Mouse (Mus musculus) neural tube, embryonic 13.5 days (tissue): ENCODE results near the gene Tbc1d20. TPM values are rescaled to one million over a fixed set of nuclear protein-coding genes. Genes with fewer than 3 reads are reported as not detected.
A peak's percentile ranks its signal among the peaks of the same experiment; 100 is the strongest.
"Not testable (repeated sequence)": the region's sequence is repeated elsewhere in the genome, so short reads cannot be mapped to it uniquely, and the experiment has no call there.

Source experiments
- ATAC-seq: fragments of 200-750 bp; cut with Nextera tagmentation; 2 replicates; pipeline ENCODE4 v1.8.0; 2017; ENCODE audit warnings: low read depth, mild to moderate bottlenecking, moderate TSS enrichment, moderate library complexity
- H3K27ac ChIP-seq: fragments of 300-500 bp; sonication (generic); replicated peaks from 2 replicates; pipeline ENCODE4 v1.5.1; 2015; ENCODE audit warnings: moderate library complexity, mild to moderate bottlenecking, inconsistent platforms
- H3K27me3 ChIP-seq: fragments of 300-500 bp; sonication (generic); 2 replicates; pipeline ENCODE4 v1.6.1; 2015; ENCODE audit warnings: mild to moderate bottlenecking, inconsistent platforms
- H3K36me3 ChIP-seq: fragments of 300-500 bp; sonication (generic); 2 replicates; pipeline ENCODE4 v1.6.1; 2015; ENCODE audit warnings: mild to moderate bottlenecking, inconsistent platforms
- H3K4me1 ChIP-seq: fragments of 300-500 bp; sonication (generic); replicated peaks from 2 replicates; pipeline ENCODE4 v1.6.1; 2015; ENCODE audit warnings: inconsistent platforms
- H3K4me2 ChIP-seq: fragments of 300-500 bp; sonication (generic); 2 replicates; pipeline ENCODE4 v1.6.1; 2015; ENCODE audit warnings: inconsistent platforms, mild to moderate bottlenecking, moderate library complexity
- H3K4me3 ChIP-seq: fragments of 300-500 bp; sonication (generic); 2 replicates; pipeline ENCODE4 v1.5.1; 2015; ENCODE audit warnings: mild to moderate bottlenecking, inconsistent platforms
- H3K9ac ChIP-seq: fragments of 300-500 bp; sonication (generic); 2 replicates; pipeline ENCODE4 v1.6.1; 2015; ENCODE audit warnings: moderate library complexity, mild to moderate bottlenecking, inconsistent platforms
- H3K9me3 ChIP-seq: fragments of 300-500 bp; sonication (generic); 2 replicates; pipeline ENCODE4 v1.6.1; 2016; ENCODE audit warnings: inconsistent platforms
- WGBS: fragments of 180-500 bp; shearing (Covaris S2); methylation state at CpG from one replicate; pipeline ENCODE4 v1.1.7; 2015; 5-methylcytosine and 5-hydroxymethylcytosine counted together
- polyA plus RNA-seq: library from polyadenylated mRNA; unstranded; fragments of >200 nt; fragmentation: Nextera tagmentation; extraction: Ambion mirVana; gene quantifications from 2 replicates; pipeline ENCODE4 v1.2.1, GENCODE M21; 2015

Tbc1d20 gene
- polyA plus RNA-seq, 1 experiment from 2014 or later, result 31.7 TPM

DNA sequence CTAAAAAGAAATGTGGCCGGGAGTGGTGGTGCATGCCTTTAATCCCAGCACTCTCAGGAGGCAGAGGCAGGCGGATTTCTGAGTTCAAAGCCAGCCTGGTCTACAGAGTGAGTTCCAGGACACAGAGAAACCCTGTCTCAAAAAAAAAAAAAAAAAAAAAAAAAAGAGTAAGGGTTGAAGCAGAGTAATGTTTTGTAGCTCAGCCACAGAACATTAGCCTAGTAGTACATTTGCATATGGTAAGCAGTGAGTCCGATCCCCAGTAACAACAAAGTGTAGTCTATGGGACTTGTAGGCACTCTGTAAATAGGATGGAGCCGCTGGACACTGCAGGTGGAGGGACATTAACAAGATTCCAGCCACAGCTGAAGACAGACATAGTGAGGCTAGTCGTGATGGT is 51.3 kb downstream of the Tbc1d20 start:
- Histone ChIP-seq H3K27me3 (peaks cover 15% of the 10 kb centered on the region), H3K9me3 (no peaks in the 10 kb centered on the region), H3K4me2 (no peak overlapping the region), H3K9ac (no peak overlapping the region), H3K36me3 (no peaks in the 10 kb centered on the region), H3K4me1 (peaks cover 20% of the 10 kb centered on the region), H3K4me3 (no peak overlapping the region), H3K27ac (no peak overlapping the region)
- ATAC-seq, result no peak
- WGBS, result 67% methylated on average over 5 of the region's 5 CpGs

GRCm38 (mm10) chr2:152345393-152345792 is 51.8 kb downstream of the Tbc1d20 start:
- Histone ChIP-seq H3K36me3 (no peaks in the 10 kb centered on the region), H3K4me2 (no peak overlapping the region), H3K27me3 (peaks cover 15% of the 10 kb centered on the region), H3K9me3 (no peaks in the 10 kb centered on the region), H3K4me1 (peaks cover 20% of the 10 kb centered on the region), H3K9ac (no peak overlapping the region), H3K4me3 (no peak overlapping the region), H3K27ac (no peak overlapping the region)
- 70% methylated on average over 6 of the region's 6 CpGs for WGBS
- no peak for ATAC-seq

DNA sequence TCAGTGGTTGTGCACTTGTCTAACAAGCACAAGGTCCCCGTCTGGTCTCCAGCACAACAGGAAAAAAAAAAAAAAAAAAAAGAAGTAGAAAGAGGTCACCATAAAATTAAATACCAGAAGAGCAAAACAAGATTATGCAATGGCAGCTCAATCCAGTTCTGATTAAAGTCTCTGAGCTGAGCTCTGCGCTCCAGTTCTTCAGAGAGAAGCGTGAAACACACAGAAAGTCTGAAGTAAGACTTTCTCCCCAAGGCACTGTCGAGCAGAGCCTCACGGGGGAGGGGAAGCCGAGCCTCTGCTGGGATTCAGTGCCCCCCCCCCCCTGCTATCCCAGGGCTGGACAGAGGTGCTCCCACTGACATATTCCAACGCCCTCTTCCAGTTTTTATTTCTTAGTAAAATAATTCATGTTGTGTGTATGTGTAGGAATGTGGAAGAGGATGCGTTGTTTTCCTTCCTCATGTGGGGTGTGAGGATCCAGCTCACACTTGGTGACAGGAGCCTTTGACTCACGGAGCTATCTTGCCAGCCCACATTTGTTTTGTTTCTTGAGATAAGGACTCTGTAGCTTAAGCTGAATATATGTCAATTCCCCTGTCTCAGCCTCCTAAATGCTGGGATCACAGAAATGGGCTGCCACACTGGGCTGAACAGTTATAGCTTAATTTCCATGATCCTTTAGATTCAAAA is 53.3 kb downstream of the Tbc1d20 start:
- no peak overlapping the region for H3K4me2 ChIP-seq

DNA sequence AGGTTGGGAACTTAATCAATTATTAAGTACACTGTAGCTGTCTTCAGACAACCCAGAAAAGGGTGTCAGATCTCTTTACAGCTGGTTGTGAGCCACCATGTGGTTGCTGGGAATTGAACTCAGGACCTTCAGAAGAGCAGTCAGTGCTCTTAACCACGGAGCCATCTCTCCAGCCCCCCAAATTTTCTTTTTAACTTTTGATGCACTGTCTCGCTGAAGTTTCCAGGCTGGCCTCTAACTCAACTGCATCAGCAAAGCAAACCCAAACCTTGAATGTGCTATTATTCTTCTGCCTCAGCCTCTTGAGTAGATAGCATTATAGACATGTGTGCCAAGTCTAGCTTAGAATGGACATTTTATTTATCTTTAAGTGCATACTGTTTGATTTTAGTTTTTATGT is 54.1 kb downstream of the Tbc1d20 start:
- WGBS, result 76% methylated on average over 2 of the region's 2 CpGs
- ATAC-seq, result no peak
- Histone ChIP-seq H3K9me3 (no peaks in the 10 kb centered on the region), H3K9ac (no peak overlapping the region), H3K4me2 (no peak overlapping the region), H3K27me3 (peaks cover 15% of the 10 kb centered on the region), H3K36me3 (no peaks in the 10 kb centered on the region), H3K4me1 (peaks cover 20% of the 10 kb centered on the region), H3K4me3 (no peak overlapping the region), H3K27ac (no peak overlapping the region)

More for the DNA sequence above, 53.3 kb downstream of the Tbc1d20 start:
- Histone ChIP-seq H3K27me3 (peaks cover 15% of the 10 kb centered on the region), H3K9ac (no peak overlapping the region), H3K4me3 (no peak overlapping the region), H3K9me3 (no peaks in the 10 kb centered on the region), H3K36me3 (no peaks in the 10 kb centered on the region), H3K4me1 (peaks cover 20% of the 10 kb centered on the region), H3K27ac (no peak overlapping the region)
- WGBS, result 46% methylated on average over 9 of the region's 9 CpGs
- ATAC-seq, result no peak

DNA sequence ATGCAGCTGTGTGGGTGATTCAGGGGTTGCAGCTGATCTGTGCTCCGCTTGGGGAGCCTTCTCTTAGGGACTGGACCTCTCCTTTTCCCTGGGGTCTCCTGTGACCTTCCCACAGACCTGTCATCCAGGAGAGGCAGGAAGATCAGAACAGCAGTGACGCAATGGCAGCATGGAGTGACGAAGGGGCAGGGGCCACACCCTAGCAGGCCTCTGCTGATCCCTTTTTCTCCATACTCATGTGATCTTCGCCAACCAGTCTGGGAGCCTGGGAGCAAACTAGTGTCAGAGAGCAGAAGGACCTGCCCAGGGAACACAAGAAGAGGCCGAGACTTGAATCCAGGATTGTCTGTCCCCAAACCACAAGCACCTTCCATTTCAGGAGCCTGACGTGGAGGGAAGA is 55.6 kb downstream of the Tbc1d20 start:
- Histone ChIP-seq H3K36me3 (no peaks in the 10 kb centered on the region), H3K9ac (no peak overlapping the region), H3K27ac (no peak overlapping the region), H3K4me2 (no peak overlapping the region), H3K4me1 (peaks cover 5% of the 10 kb centered on the region), H3K27me3 (peaks cover 15% of the 10 kb centered on the region), H3K9me3 (no peaks in the 10 kb centered on the region), H3K4me3 (no peak overlapping the region)
- 85% methylated on average over 6 of the region's 6 CpGs for WGBS
- no peak for ATAC-seq

GRCm38 (mm10) chr2:152349842-152350540 is 56.4 kb downstream of the Tbc1d20 start:
- no peaks in the 10 kb centered on the region for H3K36me3 ChIP-seq
- peaks cover 8% of the 10 kb centered on the region for H3K27me3 ChIP-seq
- 94% methylated on average over 8 of the region's 8 CpGs for WGBS
- H3K4me3 ChIP-seq, result no peak overlapping the region
- H3K27ac ChIP-seq, result no peak overlapping the region
- no peak overlapping the region for H3K9ac ChIP-seq
- H3K4me1 ChIP-seq, result no peaks in the 10 kb centered on the region
- no peak for ATAC-seq
- H3K4me2 ChIP-seq, result no peak overlapping the region
- no peaks in the 10 kb centered on the region for H3K9me3 ChIP-seq

DNA sequence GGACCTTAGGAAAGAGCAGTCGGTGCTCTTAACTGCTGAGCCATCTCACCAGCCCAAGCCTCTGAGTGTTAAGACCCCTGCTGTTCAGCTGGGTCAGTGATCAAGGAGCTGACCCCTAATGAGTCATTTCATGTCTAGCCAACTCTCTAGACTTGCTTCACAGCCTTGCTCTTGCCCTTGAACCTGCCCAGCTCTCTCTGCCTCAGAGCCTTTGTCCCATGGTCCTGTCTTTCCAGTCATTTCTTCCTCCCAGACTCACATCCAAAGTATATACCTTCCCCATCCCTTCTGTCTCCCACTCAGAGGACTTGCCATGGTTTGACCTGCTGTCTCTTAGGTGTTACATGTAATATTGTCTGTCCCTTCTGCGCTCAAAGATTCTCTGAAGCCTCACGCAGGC is 63.6 kb downstream of the Tbc1d20 start:
- Histone ChIP-seq H3K27ac (no peak overlapping the region), H3K4me2 (no peak overlapping the region), H3K9ac (no peak overlapping the region), H3K27me3 (no peaks in the 10 kb centered on the region), H3K4me3 (no peak overlapping the region), H3K4me1 (no peaks in the 10 kb centered on the region), H3K36me3 (no peaks in the 10 kb centered on the region), H3K9me3 (no peaks in the 10 kb centered on the region)
- no peak for ATAC-seq
- 88% methylated on average over 3 of the region's 3 CpGs for WGBS

- not testable (repeated sequence) for ATAC-seq, H3K4me1 ChIP-seq
These were observed 65.3 kb downstream of the Tbc1d20 start for GRCm38 (mm10) chr2:152358977-152359376.

GRCm38 (mm10) chr2:152359616-152360015 is 66.0 kb downstream of the Tbc1d20 start:
- no peaks in the 10 kb centered on the region for H3K9me3 ChIP-seq
- no peak overlapping the region for H3K4me3 ChIP-seq
- ATAC-seq, result no peak
- no peak overlapping the region for H3K9ac ChIP-seq
- no peak overlapping the region for H3K27ac ChIP-seq
- H3K36me3 ChIP-seq, result no peaks in the 10 kb centered on the region
- no peak overlapping the region for H3K4me2 ChIP-seq
- no peaks in the 10 kb centered on the region for H3K27me3 ChIP-seq
- WGBS, result 80% methylated on average over 5 of the region's 5 CpGs
- H3K4me1 ChIP-seq, result 0 out of 2 replicates have a peak, but pooled peaks cover 5% of the 10 kb centered on the region

More at GRCm38 (mm10) chr2:152358977-152359376, 65.3 kb downstream of the Tbc1d20 start:
- H3K36me3 ChIP-seq, H3K27ac ChIP-seq, H3K27me3 ChIP-seq, H3K9ac ChIP-seq, H3K4me3 ChIP-seq, H3K4me2 ChIP-seq, H3K9me3 ChIP-seq: not testable (repeated sequence)
- 74% methylated on average over 5 of the region's 5 CpGs for WGBS

- 59% methylated on average over 7 of the region's 7 CpGs for WGBS
- Histone ChIP-seq H3K9me3 (no peaks in the 10 kb centered on the region), H3K27me3 (no peaks in the 10 kb centered on the region), H3K36me3 (no peaks in the 10 kb centered on the region), H3K9ac (0 out of 2 replicates have a peak overlapping the region, but pooled peaks have one; percentile 8), H3K4me3 (no peak overlapping the region), H3K4me2 (no peak overlapping the region), H3K4me1 (0 out of 2 replicates have a peak, but pooled peaks cover 5% of the 10 kb centered on the region), H3K27ac (no peak overlapping the region)
- ATAC-seq, result no peak
These were observed 66.7 kb downstream of the Tbc1d20 start for GRCm38 (mm10) chr2:152360271-152360775.

DNA sequence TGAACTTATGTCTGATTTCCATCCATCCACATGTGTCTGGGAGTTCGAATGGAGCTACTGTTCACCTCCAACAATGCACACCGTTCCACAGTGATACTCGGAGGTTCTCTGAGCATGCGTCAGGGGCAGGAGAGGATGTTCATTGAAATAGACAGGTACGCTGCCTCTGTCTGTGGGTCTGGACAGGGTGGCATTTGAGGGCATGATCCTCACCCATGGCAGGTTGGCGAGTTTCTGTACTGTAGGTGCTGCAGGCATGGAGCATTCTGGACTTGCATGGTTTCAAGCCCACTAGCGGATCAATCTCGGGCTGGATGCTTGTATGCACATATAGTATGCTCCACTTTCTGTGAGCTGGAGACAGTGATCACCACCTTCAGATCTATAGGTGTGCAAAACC is 67.6 kb downstream of the Tbc1d20 start:
- Histone ChIP-seq H3K9ac (no peak overlapping the region), H3K4me2 (no peak overlapping the region), H3K27me3 (no peaks in the 10 kb centered on the region), H3K4me1 (0 out of 2 replicates have a peak, but pooled peaks cover 5% of the 10 kb centered on the region), H3K27ac (no peak overlapping the region), H3K9me3 (no peaks in the 10 kb centered on the region), H3K36me3 (no peaks in the 10 kb centered on the region), H3K4me3 (no peak overlapping the region)
- no peak for ATAC-seq
- 88% methylated on average over 8 of the region's 8 CpGs for WGBS
